Mouse (Mus musculus) induced T-regulatory cell, adult 2 months (primary cell): Measurements from ENCODE around the gene Trdmt1.
A peak's percentile ranks its signal among the peaks of the same experiment; 100 is the strongest.

Experiments
- DNase-seq: peaks from one replicate; pipeline ENCODE4 v3.0.0-alpha.2; 2012; ENCODE audit warnings: low read depth

The Trdmt1 gene

GRCm38 (mm10) chr2:13544193-13544824 is at the start of gene Trdmt1:
TSS of gene Trdmt1 (minus strand) at chr2:13544668.
- peak; percentile 95 for DNase-seq

GRCm38 (mm10) chr2:13593328-13593727 is 48.9 kb upstream of the Trdmt1 start:
- no peak for DNase-seq

GRCm38 (mm10) chr2:13583746-13584145 is 39.3 kb upstream of the Trdmt1 start:
- peak; percentile 16 for DNase-seq

- DNase-seq = peak; percentile 10
These were observed 37.7 kb upstream of the Trdmt1 start for GRCm38 (mm10) chr2:13582184-13582583.

- DNase-seq = peak; percentile 75
These were observed 35.5 kb upstream of the Trdmt1 start for GRCm38 (mm10) chr2:13579991-13580390.

- DNase-seq = peak; percentile 14
These were observed 34.8 kb upstream of the Trdmt1 start for GRCm38 (mm10) chr2:13579315-13579714.

GRCm38 (mm10) chr2:13578473-13579152 is 34.1 kb upstream of the Trdmt1 start:
- DNase-seq = peak; percentile 21

GRCm38 (mm10) chr2:13577399-13577798 is 32.9 kb upstream of the Trdmt1 start:
- DNase-seq = peak; percentile 39

GRCm38 (mm10) chr2:13575926-13576325 is 31.5 kb upstream of the Trdmt1 start:
- no peak for DNase-seq

GRCm38 (mm10) chr2:13575287-13575801 is 30.9 kb upstream of the Trdmt1 start:
- DNase-seq = peak; percentile 92

- DNase-seq = peak; percentile 90
These were observed 30.3 kb upstream of the Trdmt1 start for GRCm38 (mm10) chr2:13574801-13575150.

- no peak for DNase-seq
These were observed 29.8 kb upstream of the Trdmt1 start for GRCm38 (mm10) chr2:13574066-13574800.

GRCm38 (mm10) chr2:13573408-13574065 is 29.1 kb upstream of the Trdmt1 start, which contains the start of gene Vim:
TSS of gene Vim (plus strand) at chr2:13573927.
- peak; percentile 96 for DNase-seq

- peak; percentile 82 for DNase-seq
These were observed 28.4 kb upstream of the Trdmt1 start for GRCm38 (mm10) chr2:13572647-13573407.

- DNase-seq = no peak
These were observed 27.7 kb upstream of the Trdmt1 start for GRCm38 (mm10) chr2:13572101-13572553.

GRCm38 (mm10) chr2:13570122-13570521 is 25.7 kb upstream of the Trdmt1 start:
- DNase-seq = no peak

GRCm38 (mm10) chr2:13560396-13560795 is 15.9 kb upstream of the Trdmt1 start:
- peak; percentile 76 for DNase-seq

- DNase-seq = peak; percentile 90
These were observed 15.3 kb upstream of the Trdmt1 start for GRCm38 (mm10) chr2:13559729-13560128.

- no peak for DNase-seq
These were observed 14.8 kb upstream of the Trdmt1 start for GRCm38 (mm10) chr2:13559303-13559702.

- DNase-seq = peak; percentile 94
These were observed 14.3 kb upstream of the Trdmt1 start for GRCm38 (mm10) chr2:13558607-13559262.
